Mouse (Mus musculus) embryonic facial prominence, embryonic 11.5 days (tissue): ENCODE measurements around the gene Upf1. TPM values are rescaled to one million over a fixed set of nuclear protein-coding genes. Genes with fewer than 3 reads are reported as not detected.
A peak's percentile ranks its signal among the peaks of the same experiment; 100 is the strongest.

Experiments
- ATAC-seq: fragments of 200-750 bp; cut with Nextera tagmentation; replicated peaks from 2 replicates; pipeline ENCODE4 v1.8.0; 2017; ENCODE audit warnings: low read depth; ENCODE audit not compliant: insufficient number of reproducible peaks, low FRiP score, low TSS enrichment
- DNase-seq: peaks from one replicate; pipeline ENCODE4 v3.0.0-alpha.2; 2015; ENCODE audit warnings: low spot score
- H3K27ac ChIP-seq: fragments of 300-500 bp; sonication (generic); replicated peaks from 2 replicates; pipeline ENCODE4 v1.5.1; 2014; ENCODE audit warnings: mild to moderate bottlenecking, low read depth, low read length, control low read depth
- H3K27me3 ChIP-seq: fragments of 300-500 bp; sonication (generic); 2 replicates; pipeline ENCODE4 v1.6.1; 2014; ENCODE audit warnings: mild to moderate bottlenecking, low read length, moderate library complexity, mixed read lengths; ENCODE audit not compliant: control insufficient read depth, insufficient read depth
- H3K36me3 ChIP-seq: fragments of 300-500 bp; sonication (generic); replicated peaks from 2 replicates; pipeline ENCODE4 v1.6.1; 2014; ENCODE audit warnings: low read depth, mild to moderate bottlenecking, low read length, moderate library complexity, mixed read lengths; ENCODE audit not compliant: control insufficient read depth, insufficient read depth
- H3K4me1 ChIP-seq: fragments of 300-500 bp; sonication (generic); 2 replicates; pipeline ENCODE4 v1.6.1; 2014; ENCODE audit warnings: low read length, mixed read lengths; ENCODE audit not compliant: control insufficient read depth, insufficient read depth
- H3K4me2 ChIP-seq: fragments of 300-500 bp; sonication (generic); 2 replicates; pipeline ENCODE4 v1.6.1; 2014; ENCODE audit warnings: low read depth, mild to moderate bottlenecking, control low read depth, low read length, moderate library complexity
- H3K4me3 ChIP-seq: fragments of 300-500 bp; sonication (generic); 2 replicates; pipeline ENCODE4 v1.5.1; 2014; ENCODE audit warnings: low read depth, low read length, control low read depth
- H3K9ac ChIP-seq: fragments of 300-500 bp; sonication (generic); replicated peaks from 2 replicates; pipeline ENCODE4 v1.6.1; 2014; ENCODE audit warnings: mild to moderate bottlenecking, control low read depth, low read length
- H3K9me3 ChIP-seq: fragments of 300-500 bp; sonication (generic); replicated peaks from 2 replicates; pipeline ENCODE4 v1.6.1; 2016; ENCODE audit warnings: mild to moderate bottlenecking, low read length, inconsistent platforms, mixed read lengths; ENCODE audit not compliant: control insufficient read depth
- WGBS: fragments of 180-500 bp; shearing (Covaris S2); extraction: QIAGEN DNeasy Blood & Tissue Kit; methylation state at CpG from one replicate; pipeline ENCODE4 v1.1.7; 2014; 5-methylcytosine and 5-hydroxymethylcytosine counted together
- polyA plus RNA-seq: library from polyadenylated mRNA; unstranded; fragments of >200 nt; fragmentation: Nextera tagmentation; extraction: Ambion mirVana; gene quantifications from 2 replicates; pipeline ENCODE4 v1.2.1, GENCODE M21; 2014

Upf1 gene
- polyA plus RNA-seq, 1 experiment from 2014 or later, result 21.0 TPM

GRCm38 (mm10) chr8:70383287-70383686 is 30.2 kb upstream of the Upf1 start:
- H3K27ac ChIP-seq, result no peak overlapping the region
- WGBS, result 55% methylated on average over 3 of the region's 3 CpGs
- no peaks in the 10 kb centered on the region; the same call in 1 of the 2 replicates for H3K36me3 ChIP-seq
- H3K9me3 ChIP-seq, result no peaks in the 10 kb centered on the region
- no peak overlapping the region for H3K4me2 ChIP-seq
- DNase-seq (peak; percentile 73), ATAC-seq (peak; percentile 31; the same call in 1 of the 2 replicates)
- H3K9ac ChIP-seq, result no peak overlapping the region
- H3K4me3 ChIP-seq, result no peak overlapping the region
- no peaks in the 10 kb centered on the region for H3K4me1 ChIP-seq
- H3K27me3 ChIP-seq, result no peaks in the 10 kb centered on the region

- Histone ChIP-seq H3K9ac (no peak overlapping the region), H3K9me3 (no peaks in the 10 kb centered on the region), H3K4me1 (no peaks in the 10 kb centered on the region), H3K4me3 (no peak overlapping the region), H3K27ac (no peak overlapping the region), H3K36me3 (no peaks in the 10 kb centered on the region), H3K27me3 (peaks cover 26% of the 10 kb centered on the region), H3K4me2 (no peak overlapping the region)
- no peak for DNase-seq
- 87% methylated on average over 12 of the region's 12 CpGs for WGBS
- no peak for ATAC-seq
Observed at GRCm38 (mm10) chr8:70380069-70380468, 27.0 kb upstream of the Upf1 start.

GRCm38 (mm10) chr8:70377049-70377448 is 24.0 kb upstream of the Upf1 start:
- Histone ChIP-seq H3K4me1 (peaks cover 6% of the 10 kb centered on the region), H3K36me3 (no peaks in the 10 kb centered on the region), H3K4me2 (no peak overlapping the region), H3K4me3 (no peak overlapping the region), H3K9me3 (no peaks in the 10 kb centered on the region), H3K27ac (no peak overlapping the region), H3K9ac (no peak overlapping the region), H3K27me3 (peaks cover 56% of the 10 kb centered on the region)
- DNase-seq (no peak), ATAC-seq (no peak)
- WGBS, result 11% methylated on average over 15 of the region's 15 CpGs

- Histone ChIP-seq H3K4me3 (no peak overlapping the region), H3K9ac (no peak overlapping the region), H3K9me3 (no peaks in the 10 kb centered on the region), H3K36me3 (no peaks in the 10 kb centered on the region), H3K4me1 (peaks cover 6% of the 10 kb centered on the region), H3K27me3 (peaks cover 60% of the 10 kb centered on the region), H3K4me2 (no peak overlapping the region), H3K27ac (no peak overlapping the region)
- DNase-seq (no peak), ATAC-seq (no peak)
- WGBS, result 8% methylated on average over 37 of the region's 37 CpGs
Observed at GRCm38 (mm10) chr8:70376275-70376741, 23.2 kb upstream of the Upf1 start.

- peaks cover 60% of the 10 kb centered on the region for H3K27me3 ChIP-seq
- no peak overlapping the region for H3K4me2 ChIP-seq
- H3K36me3 ChIP-seq, result no peaks in the 10 kb centered on the region
- H3K27ac ChIP-seq, result no peak overlapping the region
- no peak for DNase-seq
- no peak overlapping the region for H3K4me3 ChIP-seq
- 7% methylated on average over 35 of the region's 35 CpGs for WGBS
- peaks cover 6% of the 10 kb centered on the region for H3K4me1 ChIP-seq
- H3K9ac ChIP-seq, result no peak overlapping the region
- no peak for ATAC-seq
- no peaks in the 10 kb centered on the region for H3K9me3 ChIP-seq
Observed at GRCm38 (mm10) chr8:70375212-70375859, 22.3 kb upstream of the Upf1 start.

- Histone ChIP-seq H3K4me2 (peak overlapping the region; percentile 47), H3K9ac (no peak overlapping the region; the same call in 1 of the 2 replicates), H3K36me3 (no peaks in the 10 kb centered on the region), H3K9me3 (no peaks in the 10 kb centered on the region), H3K4me3 (peak overlapping the region; percentile 30), H3K27ac (no peak overlapping the region), H3K27me3 (peaks cover 60% of the 10 kb centered on the region), H3K4me1 (peaks cover 6% of the 10 kb centered on the region)
- 1% methylated on average over 42 of the region's 53 CpGs for WGBS
- peak; percentile 61 for ATAC-seq
- DNase-seq, result peak; percentile 76
Observed at GRCm38 (mm10) chr8:70374318-70374927, 21.3 kb upstream of the Upf1 start.

GRCm38 (mm10) chr8:70373397-70374317 is 20.6 kb upstream of the Upf1 start, which contains the start of gene Comp:
TSS of gene Comp (plus strand) at chr8:70373558.
- Histone ChIP-seq H3K9ac (no peak within 1 kb of the TSS; the same call in 1 of the 2 replicates), H3K4me3 (peak within 1 kb of the TSS; percentile 30), H3K4me1 (peaks cover 6% of the 10 kb centered on the region), H3K27me3 (peaks cover 60% of the 10 kb centered on the region), H3K9me3 (no peaks in the 10 kb centered on the region), H3K27ac (no peak within 1 kb of the TSS), H3K36me3 (no peaks in the 10 kb centered on the region), H3K4me2 (peak within 1 kb of the TSS; percentile 47)
- 3% methylated on average over 47 of the region's 47 CpGs for WGBS
- DNase-seq, result no peak
- ATAC-seq, result no peak; the same call in 1 of the 2 replicates
